ENCODE assay signal across 20 mouse cellular contexts in the genomic region with DNA sequence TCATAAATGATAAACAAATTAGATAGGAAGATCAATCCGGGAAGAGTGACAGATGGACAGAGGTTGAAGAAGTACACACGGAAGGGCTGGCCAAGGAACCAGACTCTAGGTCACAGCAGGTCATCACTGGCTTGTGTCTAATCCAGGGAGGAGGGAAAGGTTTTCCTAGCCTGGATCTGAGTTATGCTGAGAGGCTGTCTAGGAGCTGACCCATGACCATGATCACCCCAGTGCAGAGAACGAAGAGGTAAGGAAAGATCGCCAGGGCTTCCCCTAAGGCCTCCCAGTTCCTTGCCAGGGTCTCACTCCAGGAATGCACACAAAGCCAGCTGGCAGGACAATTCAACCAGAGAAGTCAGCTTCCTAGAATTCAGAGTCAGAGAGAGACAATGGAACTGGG.
A peak's percentile ranks its signal among the peaks of the same experiment; 100 is the strongest.
DNase-seq lines count a peak whose midpoint lies in the region; ATAC-seq and TF ChIP-seq lines count a peak whose summit lies in the region.
"Had no signal": no experiment of that assay in that cellular context is flagged by ENCODE, and none has a peak within 500 bp of the region (broad histone marks: within the 10 kb centered on the region; RNA-seq: fewer than 3 reads in every experiment).

No protein-coding gene starts in this region.

- no peak for ATAC-seq in intestine, postnatal 0 days
- ATAC-seq in kidney, embryonic 16.5 days (ENCODE audit: low FRiP score, low TSS enrichment) = no peak
- no peak for ATAC-seq in megakaryocyte progenitor cell, adult 5-6 weeks (replicated peaks; ENCODE audit: poor library complexity)
- ATAC-seq: forebrain, embryonic 15.5 days; hindbrain, embryonic 16.5 days; inflammation-experienced regulatory T-cells, adult 6 months had no signal

- H3K9me3 ChIP-seq in intestine, postnatal 0 days (ENCODE audit: control insufficient read depth) = no peaks in the 10 kb centered on the region
- no peaks in the 10 kb centered on the region for H3K9me3 ChIP-seq in kidney, embryonic 16.5 days (ENCODE audit: low read length)
- H3K9me3 ChIP-seq: embryonic facial prominence, embryonic 12.5 days; forebrain, embryonic 15.5 days; heart, embryonic 12.5 days; hindbrain, embryonic 12.5 days had no signal

- no peaks in the 10 kb centered on the region for H3K36me3 ChIP-seq in intestine, postnatal 0 days (ENCODE audit: control insufficient read depth, insufficient read depth)
- H3K36me3 ChIP-seq in kidney, embryonic 16.5 days (ENCODE audit: insufficient read depth, low read length) = no peaks in the 10 kb centered on the region
- H3K36me3 ChIP-seq: embryonic facial prominence, embryonic 12.5 days; heart, embryonic 12.5 days had no signal

- no peak overlapping the region for H3K4me3 ChIP-seq in cerebellum, adult 2 months (replicated peaks; ENCODE audit: insufficient read depth, low read depth, low read length)
- no peak overlapping the region for H3K4me3 ChIP-seq in intestine, postnatal 0 days (ENCODE audit: low read depth, low read length)
- no peak overlapping the region for H3K4me3 ChIP-seq in kidney, embryonic 16.5 days (ENCODE audit: low read length)
- H3K4me3 ChIP-seq: embryonic facial prominence, embryonic 12.5 days; forebrain, embryonic 15.5 days; heart, adult 2 months; heart, embryonic 12.5 days; hindbrain, embryonic 12.5 days had no signal

- H3K27me3 ChIP-seq in cerebellum, adult 2 months (ENCODE audit: control insufficient read depth, insufficient read depth, low read length) = no peaks in the 10 kb centered on the region
- H3K27me3 ChIP-seq in intestine, postnatal 0 days (replicated peaks; ENCODE audit: control insufficient read depth, insufficient read depth, low read length) = no peaks in the 10 kb centered on the region
- no peaks in the 10 kb centered on the region for H3K27me3 ChIP-seq in kidney, embryonic 16.5 days (ENCODE audit: insufficient read depth, low read length)
- H3K27me3 ChIP-seq: embryonic facial prominence, embryonic 12.5 days; forebrain, embryonic 15.5 days; heart, embryonic 12.5 days; hindbrain, embryonic 12.5 days had no signal

- no peak overlapping the region for H3K4me2 ChIP-seq in intestine, postnatal 0 days (replicated peaks; ENCODE audit: low read depth)
- no peak overlapping the region for H3K4me2 ChIP-seq in kidney, embryonic 16.5 days (replicated peaks; ENCODE audit: low read depth, low read length)
- H3K4me2 ChIP-seq: embryonic facial prominence, embryonic 12.5 days; forebrain, embryonic 15.5 days; heart, embryonic 12.5 days; hindbrain, embryonic 12.5 days had no signal

- no peak for TF ChIP-seq POLR2A in cerebellum, adult 2 months (IDR thresholded peaks at IDR 0.05; ENCODE audit: borderline replicate concordance, insufficient read depth, low read length)

- H3K27ac ChIP-seq in cerebellum, adult 2 months (ENCODE audit: insufficient read depth, low read length) = no peak overlapping the region
- H3K27ac ChIP-seq in intestine, postnatal 0 days (ENCODE audit: low read depth, low read length) = no peak overlapping the region
- no peak overlapping the region for H3K27ac ChIP-seq in kidney, embryonic 16.5 days (ENCODE audit: low read length)
- H3K27ac ChIP-seq: embryonic facial prominence, embryonic 12.5 days; heart, adult 2 months; hindbrain, embryonic 12.5 days had no signal

- peak; percentile 19 for DNase-seq in cerebellum, adult 11-12 months
- no peak for DNase-seq in cerebellum, adult 11 months
- DNase-seq in adipocyte (ENCODE audit: low spot score) = peak; percentile 10
- peak; percentile 36 to 43 for DNase-seq in cerebellum, adult 2 months
- peak; percentile 42 to 56 for DNase-seq in cerebellum, postnatal 10 days
- DNase-seq: adrenal gland, postnatal 14 days; embryo, embryonic 11 days; gastrocnemius, postnatal 10 days; heart, adult 2 months; kidney, adult 11 months; kidney, adult 9 months had no signal

- H3K9ac ChIP-seq in intestine, postnatal 0 days (ENCODE audit: low read depth, low read length) = no peak overlapping the region
- H3K9ac ChIP-seq in kidney, embryonic 16.5 days (replicated peaks; ENCODE audit: low read length) = no peak overlapping the region
- H3K9ac ChIP-seq: embryonic facial prominence, embryonic 12.5 days; forebrain, embryonic 15.5 days; heart, embryonic 12.5 days; hindbrain, embryonic 12.5 days had no signal

- H3K4me1 ChIP-seq in cerebellum, adult 2 months (ENCODE audit: control insufficient read depth, insufficient read depth, low read length) = peaks cover 4% of the 10 kb centered on the region; the same call in 1 of the 2 replicates
- no peaks in the 10 kb centered on the region for H3K4me1 ChIP-seq in intestine, postnatal 0 days (replicated peaks; ENCODE audit: control insufficient read depth, insufficient read depth, low read length)
- no peaks in the 10 kb centered on the region for H3K4me1 ChIP-seq in kidney, embryonic 16.5 days (ENCODE audit: insufficient read depth, low read length)
- H3K4me1 ChIP-seq: embryonic facial prominence, embryonic 12.5 days; heart, embryonic 12.5 days; hindbrain, embryonic 12.5 days had no signal

- 9% methylated on average over 4 of the region's 4 CpGs for WGBS in cerebellum, adult 2 months
- 74% methylated on average over 4 of the region's 4 CpGs for WGBS in intestine, postnatal 0 days
- WGBS in kidney, embryonic 16.5 days = 67% methylated on average over 4 of the region's 4 CpGs

- no peak for TF ChIP-seq CTCF in cerebellum, adult 2 months (IDR thresholded peaks at IDR 0.05; ENCODE audit: borderline replicate concordance, insufficient read depth, low read depth, low read length)
- TF ChIP-seq CTCF in intestine, postnatal 0 days (IDR thresholded peaks at IDR 0.05; ENCODE audit: low read depth) = no peak
